Mouse (Mus musculus): ENCODE results near the gene Mylk. TPM values are rescaled to one million over a fixed set of nuclear protein-coding genes. Genes with fewer than 3 reads are reported as not detected.
A peak's percentile ranks its signal among the peaks of the same experiment; 100 is the strongest.

Mylk gene
- polyA plus RNA-seq, 1 experiment from 2014 or later, result 562 TPM

GRCm38 (mm10) chr16:34953501-34953900 lies 208.5 kb downstream of the Mylk start:
- TF ChIP-seq CTCF (IDR thresholded peaks at IDR 0.05; ENCODE audit: low read depth), result no peak
- H3K27ac ChIP-seq (ENCODE audit: low read depth, low read length), result no peak overlapping the region
- no peak overlapping the region for H3K4me3 ChIP-seq (ENCODE audit: low read depth, low read length)
- no peak for ATAC-seq
- no peaks in the 10 kb centered on the region for H3K9me3 ChIP-seq (ENCODE audit: control insufficient read depth)
- peaks cover 69% of the 10 kb centered on the region for H3K36me3 ChIP-seq (ENCODE audit: control insufficient read depth, insufficient read depth)
- no peaks in the 10 kb centered on the region for H3K4me1 ChIP-seq (replicated peaks; ENCODE audit: control insufficient read depth, insufficient read depth, low read length)
- H3K4me2 ChIP-seq (replicated peaks; ENCODE audit: low read depth), result no peak overlapping the region
- no peaks in the 10 kb centered on the region for H3K27me3 ChIP-seq (replicated peaks; ENCODE audit: control insufficient read depth, insufficient read depth, low read length)
- no peak overlapping the region for H3K9ac ChIP-seq (ENCODE audit: low read depth, low read length)
- WGBS, result 91% methylated on average over 10 of the region's 10 CpGs

DNA sequence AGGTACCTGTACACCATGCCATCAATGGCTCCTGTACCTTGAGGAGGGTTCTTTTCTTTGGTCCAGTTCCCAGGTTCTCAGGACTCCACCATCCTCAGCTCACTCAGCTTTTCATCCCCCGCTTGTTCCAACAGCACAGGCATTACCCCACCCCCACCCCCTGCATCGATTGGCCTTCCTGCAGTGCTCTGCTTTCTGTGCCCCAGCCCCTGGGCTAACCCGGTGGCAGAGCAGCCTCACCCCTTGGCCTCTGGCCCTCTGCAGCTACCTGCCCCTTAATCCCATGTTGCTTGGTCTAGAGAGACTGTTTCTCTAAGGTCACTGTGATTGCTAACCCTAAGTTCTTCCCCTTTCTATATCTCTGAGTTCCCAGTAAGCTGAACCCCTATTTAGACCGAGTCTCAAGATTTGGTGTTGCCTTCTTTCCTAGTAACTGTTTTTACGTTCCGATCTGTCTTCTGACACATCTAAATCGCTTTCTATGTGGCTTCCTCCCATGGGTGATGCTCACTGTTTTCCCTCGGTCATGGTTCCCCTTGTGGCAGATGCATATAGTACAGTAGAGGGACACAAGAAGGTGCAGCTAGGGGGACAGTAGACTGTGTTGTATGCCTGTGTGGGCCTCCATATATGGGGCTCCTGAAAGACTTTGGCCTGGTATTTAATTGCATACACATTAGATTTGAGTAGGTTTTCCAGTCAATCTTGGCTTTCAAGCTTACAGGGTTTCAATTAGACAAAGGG lies 212.6 kb downstream of the Mylk start:
- H3K9ac ChIP-seq (ENCODE audit: low read depth, low read length), result no peak overlapping the region
- H3K27me3 ChIP-seq (replicated peaks; ENCODE audit: control insufficient read depth, insufficient read depth, low read length), result no peaks in the 10 kb centered on the region
- ATAC-seq, result no peak
- peak; percentile 72 for TF ChIP-seq CTCF (IDR thresholded peaks at IDR 0.05; ENCODE audit: low read depth)
- H3K4me3 ChIP-seq (ENCODE audit: low read depth, low read length), result no peak overlapping the region
- H3K27ac ChIP-seq (ENCODE audit: low read depth, low read length), result peak overlapping the region; percentile 51
- no peaks in the 10 kb centered on the region for H3K9me3 ChIP-seq (ENCODE audit: control insufficient read depth)
- 65% methylated on average over 8 of the region's 8 CpGs for WGBS
- H3K4me1 ChIP-seq (replicated peaks; ENCODE audit: control insufficient read depth, insufficient read depth, low read length), result no peaks in the 10 kb centered on the region
- H3K4me2 ChIP-seq (replicated peaks; ENCODE audit: low read depth), result no peak overlapping the region
- H3K36me3 ChIP-seq (ENCODE audit: control insufficient read depth, insufficient read depth), result peaks cover 58% of the 10 kb centered on the region

DNA sequence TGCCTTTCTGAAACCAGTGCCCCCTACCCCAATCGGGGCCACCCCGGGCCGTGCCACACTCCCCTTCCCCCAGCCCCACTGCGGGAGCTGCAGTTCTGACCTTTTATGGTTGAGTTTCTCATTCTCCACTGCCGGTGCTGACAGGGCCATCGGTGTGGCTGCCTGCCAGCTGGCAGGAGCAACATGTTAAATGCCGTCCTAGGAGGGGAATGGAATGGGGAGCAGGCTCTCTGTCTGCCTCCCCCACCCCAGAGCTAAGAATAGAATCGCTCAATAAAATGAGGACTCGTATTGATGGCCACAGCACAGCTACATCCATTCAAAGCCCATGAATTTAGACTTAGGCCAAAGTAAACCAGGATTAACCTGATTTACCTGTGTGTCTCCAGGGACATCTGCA lies 213.7 kb downstream of the Mylk start:
- 34% methylated on average over 9 of the region's 9 CpGs for WGBS
- H3K4me1 ChIP-seq (replicated peaks; ENCODE audit: control insufficient read depth, insufficient read depth, low read length), result no peaks in the 10 kb centered on the region
- H3K9ac ChIP-seq (ENCODE audit: low read depth, low read length), result no peak overlapping the region
- TF ChIP-seq CTCF (IDR thresholded peaks at IDR 0.05; ENCODE audit: low read depth), result no peak
- H3K27ac ChIP-seq (ENCODE audit: low read depth, low read length), result peak overlapping the region; percentile 51; the same call in 1 of the 2 replicates
- H3K4me2 ChIP-seq (replicated peaks; ENCODE audit: low read depth), result no peak overlapping the region
- ATAC-seq, result no peak; the same call in 1 of the 2 replicates
- no peak overlapping the region for H3K4me3 ChIP-seq (ENCODE audit: low read depth, low read length)
- H3K36me3 ChIP-seq (ENCODE audit: control insufficient read depth, insufficient read depth), result peaks cover 54% of the 10 kb centered on the region
- H3K9me3 ChIP-seq (ENCODE audit: control insufficient read depth), result no peaks in the 10 kb centered on the region
- no peaks in the 10 kb centered on the region for H3K27me3 ChIP-seq (replicated peaks; ENCODE audit: control insufficient read depth, insufficient read depth, low read length)

GRCm38 (mm10) chr16:34959261-34959660 lies 214.3 kb downstream of the Mylk start:
- Histone ChIP-seq H3K36me3 (ENCODE audit: control insufficient read depth, insufficient read depth) (peaks cover 55% of the 10 kb centered on the region), H3K4me1 (replicated peaks; ENCODE audit: control insufficient read depth, insufficient read depth, low read length) (no peaks in the 10 kb centered on the region), H3K4me2 (replicated peaks; ENCODE audit: low read depth) (no peak overlapping the region), H3K9ac (ENCODE audit: low read depth, low read length) (no peak overlapping the region), H3K4me3 (ENCODE audit: low read depth, low read length) (no peak overlapping the region), H3K9me3 (ENCODE audit: control insufficient read depth) (no peaks in the 10 kb centered on the region), H3K27ac (ENCODE audit: low read depth, low read length) (no peak overlapping the region), H3K27me3 (replicated peaks; ENCODE audit: control insufficient read depth, insufficient read depth, low read length) (no peaks in the 10 kb centered on the region)
- no peak for ATAC-seq
- TF ChIP-seq CTCF (IDR thresholded peaks at IDR 0.05; ENCODE audit: low read depth), result no peak
- WGBS, result 75% methylated on average over 5 of the region's 5 CpGs

DNA sequence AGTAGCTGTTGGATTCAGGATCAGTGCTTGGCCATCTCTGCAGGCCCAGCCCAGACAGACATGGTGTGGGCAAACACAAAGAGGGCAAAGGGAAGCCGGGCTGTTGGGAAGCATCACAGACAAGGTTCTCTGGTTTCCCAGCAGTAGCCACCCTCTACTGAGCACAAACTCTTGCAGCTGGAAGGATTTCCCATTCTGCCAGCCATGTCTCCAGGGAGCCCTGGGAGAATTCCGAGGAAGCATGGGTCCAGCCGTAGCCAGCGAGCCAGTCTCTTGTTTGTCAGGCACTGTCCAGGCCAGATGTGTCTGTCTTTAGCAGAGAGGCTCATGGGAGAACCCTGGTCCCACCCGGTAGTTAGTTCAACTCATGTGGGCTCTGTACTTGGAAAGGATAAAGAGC lies 215.2 kb downstream of the Mylk start:
- Histone ChIP-seq H3K27me3 (replicated peaks; ENCODE audit: control insufficient read depth, insufficient read depth, low read length) (no peaks in the 10 kb centered on the region), H3K9me3 (ENCODE audit: control insufficient read depth) (no peaks in the 10 kb centered on the region), H3K4me2 (replicated peaks; ENCODE audit: low read depth) (no peak overlapping the region), H3K36me3 (ENCODE audit: control insufficient read depth, insufficient read depth) (peaks cover 55% of the 10 kb centered on the region), H3K27ac (ENCODE audit: low read depth, low read length) (peak overlapping the region; percentile 10; the same call in 1 of the 2 replicates), H3K4me3 (ENCODE audit: low read depth, low read length) (no peak overlapping the region), H3K9ac (ENCODE audit: low read depth, low read length) (no peak overlapping the region), H3K4me1 (replicated peaks; ENCODE audit: control insufficient read depth, insufficient read depth, low read length) (no peaks in the 10 kb centered on the region)
- TF ChIP-seq CTCF (IDR thresholded peaks at IDR 0.05; ENCODE audit: low read depth), result no peak
- WGBS, result 81% methylated on average over 5 of the region's 5 CpGs
- ATAC-seq, result no peak

DNA sequence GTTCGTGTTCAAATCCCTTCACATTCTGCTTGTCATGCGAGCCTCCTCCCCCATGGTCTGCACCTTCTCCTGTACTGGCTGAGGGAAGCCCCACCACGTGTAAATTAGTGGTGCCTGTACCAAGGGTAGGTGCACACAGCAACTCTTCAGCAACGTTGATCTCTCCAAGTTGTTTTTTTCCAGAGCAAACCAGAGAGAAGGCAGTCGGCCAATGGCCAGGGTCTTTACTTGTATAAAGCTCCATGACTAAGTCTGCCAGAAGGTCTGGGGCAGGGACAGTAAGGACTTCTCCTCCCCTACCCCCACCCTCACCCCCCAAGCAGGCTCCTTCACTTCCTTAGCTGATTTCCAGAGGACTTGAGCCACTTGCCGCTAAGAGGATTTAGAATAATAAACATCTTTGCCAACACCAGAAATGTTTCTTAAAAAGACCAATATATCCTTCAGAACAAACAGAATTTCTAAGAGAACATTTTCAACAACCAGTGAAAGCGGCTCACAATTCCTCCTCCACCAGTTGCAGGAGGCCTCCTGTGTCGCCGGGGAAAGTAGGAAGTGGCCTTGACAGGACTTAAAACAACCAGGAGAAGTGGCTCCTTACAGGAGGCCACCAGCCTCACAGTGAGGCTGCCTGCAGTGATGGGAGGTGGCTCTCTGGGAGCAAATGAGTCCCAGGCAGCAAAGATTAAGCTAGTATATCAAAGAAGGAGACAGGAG lies 216.0 kb downstream of the Mylk start:
- Histone ChIP-seq H3K36me3 (ENCODE audit: control insufficient read depth, insufficient read depth) (peaks cover 59% of the 10 kb centered on the region), H3K27ac (ENCODE audit: low read depth, low read length) (0 out of 2 replicates have a peak overlapping the region, but pooled peaks have one; percentile 10), H3K4me3 (ENCODE audit: low read depth, low read length) (no peak overlapping the region), H3K9ac (ENCODE audit: low read depth, low read length) (no peak overlapping the region), H3K27me3 (replicated peaks; ENCODE audit: control insufficient read depth, insufficient read depth, low read length) (no peaks in the 10 kb centered on the region), H3K4me1 (replicated peaks; ENCODE audit: control insufficient read depth, insufficient read depth, low read length) (no peaks in the 10 kb centered on the region), H3K4me2 (replicated peaks; ENCODE audit: low read depth) (no peak overlapping the region), H3K9me3 (ENCODE audit: control insufficient read depth) (no peaks in the 10 kb centered on the region)
- WGBS, result 38% methylated on average over 9 of the region's 9 CpGs
- TF ChIP-seq CTCF (IDR thresholded peaks at IDR 0.05; ENCODE audit: low read depth), result no peak
- no peak; the same call in 1 of the 2 replicates for ATAC-seq

Measured in intestine, postnatal 0 days (tissue).